Mouse (Mus musculus) hindbrain, postnatal 0 days (tissue): ENCODE results near the gene Polr2c. TPM values are rescaled to one million over a fixed set of nuclear protein-coding genes. Genes with fewer than 3 reads are reported as not detected.

ENCODE experiments used
- ATAC-seq: fragments of 200-750 bp; cut with Nextera tagmentation; 2 replicates; pipeline ENCODE4 v1.8.0; 2017; ENCODE audit warnings: mild to moderate bottlenecking, moderate TSS enrichment, moderate library complexity
- DNase-seq: peaks from one replicate; pipeline ENCODE4 v3.0.0-alpha.2; 2015; ENCODE audit warnings: low spot score
- H3K27ac ChIP-seq: fragments of 300-500 bp; sonication (generic); 2 replicates; pipeline ENCODE4 v1.5.1; 2014; ENCODE audit warnings: mild to moderate bottlenecking
- H3K27me3 ChIP-seq: fragments of 300-500 bp; sonication (generic); 2 replicates; pipeline ENCODE4 v1.6.1; 2014; ENCODE audit warnings: low read length, mixed read lengths; ENCODE audit not compliant: insufficient read depth
- H3K36me3 ChIP-seq: fragments of 300-500 bp; sonication (generic); 2 replicates; pipeline ENCODE4 v1.6.1; 2014; ENCODE audit warnings: low read length, mixed read lengths; ENCODE audit not compliant: insufficient read depth
- H3K4me1 ChIP-seq: fragments of 300-500 bp; sonication (generic); 2 replicates; pipeline ENCODE4 v1.6.1; 2014; ENCODE audit warnings: antibody characterized with exemption, low read length, mixed read lengths; ENCODE audit not compliant: insufficient read depth
- H3K4me2 ChIP-seq: fragments of 300-500 bp; sonication (generic); 2 replicates; pipeline ENCODE4 v1.6.1; 2014; ENCODE audit warnings: low read depth, mild to moderate bottlenecking, low read length, moderate library complexity, mixed read lengths
- H3K4me3 ChIP-seq: fragments of 300-500 bp; sonication (generic); 2 replicates; pipeline ENCODE4 v1.5.1; 2014; ENCODE audit warnings: low read length
- H3K9ac ChIP-seq: fragments of 300-500 bp; sonication (generic); replicated peaks from 2 replicates; pipeline ENCODE4 v1.6.1; 2014; ENCODE audit warnings: mild to moderate bottlenecking, low read length, moderate library complexity, mixed read lengths
- H3K9me3 ChIP-seq: fragments of 300-500 bp; sonication (generic); 2 replicates; pipeline ENCODE4 v1.6.1; 2016; ENCODE audit warnings: low read length, mixed read lengths
- CTCF ChIP-seq: IDR thresholded peaks from 2 replicates; pipeline ENCODE4 v1.5.1; 2016; ENCODE audit warnings: antibody characterized with exemption, control low read depth, low read depth
- WGBS: fragments of 180-500 bp; shearing (Covaris S2); extraction: QIAGEN DNeasy Blood & Tissue Kit; methylation state at CpG from one replicate; pipeline ENCODE4 v1.1.7; 2014; 5-methylcytosine and 5-hydroxymethylcytosine counted together
- polyA plus RNA-seq: library from polyadenylated mRNA; unstranded; fragments of >200 nt; fragmentation: Nextera tagmentation; extraction: Ambion mirVana; gene quantifications from 2 replicates; pipeline ENCODE4 v1.2.1, GENCODE M21; 2015
- total RNA-seq: library from RNA; depleted of rRNA; stranded (reverse); fragments of >200 nt; gene quantifications from 2 replicates; pipeline ENCODE4 v1.2.3, GENCODE M21; 2014

The Polr2c gene
- total and polyA plus RNA-seq, 2 experiments from 2014 or later: 65.3 to 102 TPM

- Histone ChIP-seq H3K4me3 (no peak overlapping the region), H3K36me3 (peaks cover 39% of the 10 kb centered on the region), H3K4me1 (peaks cover 4% of the 10 kb centered on the region; the same call in 1 of the 2 replicates), H3K27ac (no peak overlapping the region), H3K9ac (no peak overlapping the region), H3K9me3 (no peaks in the 10 kb centered on the region), H3K4me2 (no peak overlapping the region), H3K27me3 (no peaks in the 10 kb centered on the region)
- DNase-seq: no peak
- no peak for ATAC-seq
- 64% methylated on average over 10 of the region's 10 CpGs for WGBS
- TF ChIP-seq CTCF: peak; percentile 15; the same call in 1 of the 2 replicates
Measured at GRCm38 (mm10) chr8:94863897-94864673, 6.8 kb downstream of the Polr2c start.

- 69% methylated on average over 10 of the region's 10 CpGs for WGBS
- no peak overlapping the region for H3K27ac ChIP-seq
- no peak overlapping the region for H3K4me3 ChIP-seq
- no peak for DNase-seq
- peaks cover 14% of the 10 kb centered on the region; the same call in 1 of the 2 replicates for H3K4me1 ChIP-seq
- peaks cover 35% of the 10 kb centered on the region for H3K36me3 ChIP-seq
- no peak overlapping the region for H3K9ac ChIP-seq
- no peak overlapping the region for H3K4me2 ChIP-seq
- ATAC-seq: no peak
- H3K27me3 ChIP-seq: no peaks in the 10 kb centered on the region
- no peaks in the 10 kb centered on the region for H3K9me3 ChIP-seq
- no peak for TF ChIP-seq CTCF
Measured at GRCm38 (mm10) chr8:94865292-94865691, 8.0 kb downstream of the Polr2c start.

GRCm38 (mm10) chr8:94866921-94867320 is 9.7 kb downstream of the Polr2c start:
- Histone ChIP-seq H3K27me3 (no peaks in the 10 kb centered on the region), H3K9me3 (no peaks in the 10 kb centered on the region), H3K36me3 (peaks cover 27% of the 10 kb centered on the region), H3K4me1 (peaks cover 18% of the 10 kb centered on the region), H3K27ac (no peak overlapping the region), H3K4me2 (no peak overlapping the region), H3K9ac (no peak overlapping the region), H3K4me3 (no peak overlapping the region)
- no peak for TF ChIP-seq CTCF
- DNase-seq (no peak), ATAC-seq (no peak)
- 82% methylated on average over 9 of the region's 9 CpGs for WGBS

- Histone ChIP-seq H3K27ac (no peak overlapping the region), H3K4me1 (peaks cover 22% of the 10 kb centered on the region), H3K4me3 (peak overlapping the region; percentile 60), H3K4me2 (peak overlapping the region; percentile 75), H3K36me3 (peaks cover 23% of the 10 kb centered on the region), H3K27me3 (no peaks in the 10 kb centered on the region), H3K9ac (peak overlapping the region; percentile 76), H3K9me3 (no peaks in the 10 kb centered on the region)
- TF ChIP-seq CTCF: no peak
- DNase-seq: no peak
- no peak for ATAC-seq
- 50% methylated on average over 7 of the region's 7 CpGs for WGBS
Measured at GRCm38 (mm10) chr8:94869146-94869545, 11.9 kb downstream of the Polr2c start.

GRCm38 (mm10) chr8:94870003-94870402 is 12.8 kb downstream of the Polr2c start:
- ATAC-seq (no peak), DNase-seq (no peak)
- H3K4me1 ChIP-seq: peaks cover 23% of the 10 kb centered on the region
- H3K36me3 ChIP-seq: peaks cover 16% of the 10 kb centered on the region
- no peaks in the 10 kb centered on the region for H3K27me3 ChIP-seq
- H3K9ac ChIP-seq: peak overlapping the region; percentile 76
- H3K27ac ChIP-seq: peak overlapping the region; percentile 80; the same call in 1 of the 2 replicates
- H3K9me3 ChIP-seq: no peaks in the 10 kb centered on the region
- peak overlapping the region; percentile 60 for H3K4me3 ChIP-seq
- H3K4me2 ChIP-seq: peak overlapping the region; percentile 75
- no peak for TF ChIP-seq CTCF
- WGBS: 12% methylated on average over 4 of the region's 4 CpGs

GRCm38 (mm10) chr8:94870474-94871107 is 13.3 kb downstream of the Polr2c start:
- WGBS: under 1% methylated on average over 20 of the region's 22 CpGs
- DNase-seq: peak; percentile 81
- Histone ChIP-seq H3K27ac (peak overlapping the region; percentile 80), H3K27me3 (no peaks in the 10 kb centered on the region), H3K4me3 (peak overlapping the region; percentile 60), H3K36me3 (peaks cover 13% of the 10 kb centered on the region), H3K9me3 (no peaks in the 10 kb centered on the region), H3K4me2 (peak overlapping the region; percentile 75), H3K9ac (peak overlapping the region; percentile 76), H3K4me1 (peaks cover 29% of the 10 kb centered on the region)
- TF ChIP-seq CTCF: no peak
- peak; percentile 61 for ATAC-seq
